Mouse (Mus musculus): Measurements from ENCODE around the gene Pde4d.

DNA sequence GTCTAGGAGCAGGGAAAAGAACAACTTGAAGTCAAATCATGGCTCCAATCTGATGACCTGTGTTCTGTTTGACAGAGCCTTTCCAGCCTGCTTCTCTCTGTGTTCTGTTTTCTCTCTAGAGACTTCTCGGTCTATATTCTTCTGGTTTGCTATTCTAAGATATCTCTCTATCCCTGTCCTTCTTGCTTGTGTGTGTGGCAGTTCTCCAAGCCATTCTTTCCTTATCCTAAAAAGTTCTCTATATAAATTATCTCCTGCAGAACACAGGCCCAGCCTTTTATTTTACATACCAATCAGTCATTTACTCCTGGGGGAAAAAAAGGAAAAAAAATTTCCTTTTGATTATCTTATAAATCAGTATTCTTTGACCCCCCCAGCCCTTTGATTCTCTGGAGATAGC lies 1229.2 kb downstream of the Pde4d start:
- TF ChIP-seq CTCF (IDR thresholded peaks at IDR 0.05; ENCODE audit: low read depth) = no peak
- no peak for TF ChIP-seq EP300 (optimal IDR thresholded peaks at IDR 0.05)

All from stomach, postnatal 0 days (tissue).